In the genomic region with DNA sequence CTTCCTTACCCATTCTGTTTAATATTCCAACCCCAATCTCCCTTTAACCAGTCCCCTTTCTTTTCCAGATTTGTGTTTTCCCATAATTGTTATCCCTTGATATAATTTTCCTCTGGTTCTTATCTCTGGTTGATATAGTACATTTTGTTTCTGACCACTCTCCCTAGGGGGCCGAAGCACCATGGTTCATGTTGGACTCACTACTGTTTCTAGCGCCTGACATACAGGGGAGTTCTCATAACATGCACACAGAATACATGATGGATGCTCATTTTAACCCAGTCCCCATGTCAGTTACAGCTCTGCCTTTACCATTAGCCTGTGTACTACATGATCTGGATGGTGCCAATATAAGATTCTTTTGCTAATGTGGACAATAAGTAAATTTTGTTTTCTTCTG, we compare ENCODE assay signal across 9 mouse cellular contexts. TPM values are rescaled to one million over a fixed set of nuclear protein-coding genes. Genes with fewer than 3 reads are reported as not detected.
DNase-seq lines count a peak whose midpoint lies in the region; ATAC-seq lines count a peak whose summit lies in the region.
"Had no signal": no experiment of that assay in that cellular context is flagged by ENCODE, and none has a peak within 500 bp of the region (broad histone marks: within the 10 kb centered on the region; RNA-seq: fewer than 3 reads in every experiment).

No protein-coding gene starts in this region.

- H3K9ac ChIP-seq in heart, embryonic 15.5 days: no peak overlapping the region
- H3K9ac ChIP-seq in hindbrain, embryonic 13.5 days: peak overlapping the region; percentile 97
- H3K9ac ChIP-seq in midbrain, embryonic 12.5 days (replicated peaks): 0 out of 2 replicates have a peak overlapping the region, but pooled peaks have one; percentile 88

- peaks cover 21% of the 10 kb centered on the region for H3K36me3 ChIP-seq in heart, embryonic 15.5 days
- H3K36me3 ChIP-seq in embryonic facial prominence, embryonic 10.5 days (replicated peaks): peaks cover 43% of the 10 kb centered on the region
- H3K36me3 ChIP-seq in hindbrain, embryonic 13.5 days: peaks cover 37% of the 10 kb centered on the region
- peaks cover 30% of the 10 kb centered on the region for H3K36me3 ChIP-seq in midbrain, embryonic 12.5 days

- peak overlapping the region; percentile 88 for H3K4me3 ChIP-seq in heart, embryonic 15.5 days
- H3K4me3 ChIP-seq in embryonic facial prominence, embryonic 10.5 days: peak overlapping the region; percentile 95
- peak overlapping the region; percentile 92 for H3K4me3 ChIP-seq in hindbrain, embryonic 13.5 days
- peak overlapping the region; percentile 95; the same call in 1 of the 2 replicates for H3K4me3 ChIP-seq in midbrain, embryonic 12.5 days

- no peaks in the 10 kb centered on the region for H3K9me3 ChIP-seq in heart, embryonic 15.5 days (replicated peaks)
- no peaks in the 10 kb centered on the region for H3K9me3 ChIP-seq in embryonic facial prominence, embryonic 10.5 days
- H3K9me3 ChIP-seq in hindbrain, embryonic 13.5 days: no peaks in the 10 kb centered on the region
- H3K9me3 ChIP-seq in midbrain, embryonic 12.5 days: no peaks in the 10 kb centered on the region
- H3K9me3 ChIP-seq: limb, embryonic 15.5 days had no signal

- no peak for DNase-seq in heart, postnatal 10 days
- DNase-seq in embryonic facial prominence, embryonic 10.5 days (ENCODE audit: low spot score): no peak
- no peak for DNase-seq in spleen, postnatal 10 days (ENCODE audit: low spot score in 2 of 2)
- DNase-seq in lung, postnatal 14 days: no peak
- no peak for DNase-seq in urinary bladder, postnatal 10 days (ENCODE audit: low spot score)

- H3K27me3 ChIP-seq in heart, embryonic 15.5 days: no peaks in the 10 kb centered on the region
- no peaks in the 10 kb centered on the region for H3K27me3 ChIP-seq in embryonic facial prominence, embryonic 10.5 days (replicated peaks; ENCODE audit: low read depth, poor library complexity, severe bottlenecking)
- H3K27me3 ChIP-seq in hindbrain, embryonic 13.5 days: no peaks in the 10 kb centered on the region
- H3K27me3 ChIP-seq in midbrain, embryonic 12.5 days: no peaks in the 10 kb centered on the region
- H3K27me3 ChIP-seq: limb, embryonic 15.5 days had no signal

- 75% methylated on average over 2 of the region's 2 CpGs for WGBS in heart, embryonic 15.5 days
- WGBS in embryonic facial prominence, embryonic 10.5 days: 78% methylated on average over 2 of the region's 2 CpGs
- 73% methylated on average over 2 of the region's 2 CpGs for WGBS in hindbrain, embryonic 13.5 days
- WGBS in midbrain, embryonic 12.5 days: 73% methylated on average over 2 of the region's 2 CpGs

- no peak for ATAC-seq in heart, embryonic 15.5 days (replicated peaks; ENCODE audit: insufficient number of reproducible peaks, insufficient read depth, low FRiP score, low read depth)
- no peak for ATAC-seq in hindbrain, embryonic 13.5 days (ENCODE audit: low FRiP score)
- ATAC-seq in midbrain, embryonic 12.5 days (ENCODE audit: low FRiP score, low read depth): no peak

- H3K4me1 ChIP-seq in heart, embryonic 15.5 days (replicated peaks): peaks cover 35% of the 10 kb centered on the region
- peaks cover 53% of the 10 kb centered on the region for H3K4me1 ChIP-seq in embryonic facial prominence, embryonic 10.5 days
- peaks cover 49% of the 10 kb centered on the region for H3K4me1 ChIP-seq in hindbrain, embryonic 13.5 days (replicated peaks)
- peaks cover 33% of the 10 kb centered on the region for H3K4me1 ChIP-seq in midbrain, embryonic 12.5 days

- peak overlapping the region; percentile 89 for H3K4me2 ChIP-seq in heart, embryonic 15.5 days
- peak overlapping the region; percentile 91 for H3K4me2 ChIP-seq in hindbrain, embryonic 13.5 days
- peak overlapping the region; percentile 87 for H3K4me2 ChIP-seq in midbrain, embryonic 12.5 days (replicated peaks)

- intact Hi-C loops in heart, postnatal 10 days (cut with DNase I): no loop called here

- H3K27ac ChIP-seq in heart, embryonic 15.5 days: no peak overlapping the region
- H3K27ac ChIP-seq in embryonic facial prominence, embryonic 10.5 days (replicated peaks): no peak overlapping the region
- no peak overlapping the region for H3K27ac ChIP-seq in hindbrain, embryonic 13.5 days
- H3K27ac ChIP-seq in midbrain, embryonic 12.5 days (replicated peaks): no peak overlapping the region
- H3K27ac ChIP-seq: limb, embryonic 15.5 days had no signal

RNA-seq across cellular contexts. Expression of gene Atp6v0b, which starts 0.8 kb away (rescaled TPM):
- 197 and 216 TPM in 2 replicates for polyA plus RNA-seq in heart, embryonic 15.5 days (2015; fragmentation: Nextera tagmentation; extraction: Ambion mirVana)
- 100 to 1,000 TPM; 133 to 134 TPM for total RNA-seq in heart, postnatal 10 days (2021)
- 157 and 162 TPM in 2 replicates for polyA plus RNA-seq in embryonic facial prominence, embryonic 10.5 days (2016; fragmentation: Nextera tagmentation; extraction: Ambion mirVana)
- polyA plus RNA-seq in hindbrain, embryonic 13.5 days (2015; fragmentation: Nextera tagmentation; extraction: Ambion mirVana): 485 and 492 TPM in 2 replicates
- polyA plus RNA-seq in midbrain, embryonic 12.5 days (2016; fragmentation: Nextera tagmentation; extraction: Ambion mirVana): 256 and 264 TPM in 2 replicates

RNA-seq across cellular contexts. Expression of gene Dph2, which starts 3.9 kb away (rescaled TPM):
- polyA plus RNA-seq in heart, embryonic 15.5 days (2015; fragmentation: Nextera tagmentation; extraction: Ambion mirVana): 9.5 and 11.5 TPM in 2 replicates
- total RNA-seq in heart, postnatal 10 days (2021): 1 to 10 TPM; 2.8 to 4.8 TPM
- polyA plus RNA-seq in embryonic facial prominence, embryonic 10.5 days (2016; fragmentation: Nextera tagmentation; extraction: Ambion mirVana): 24.8 and 26.6 TPM in 2 replicates
- polyA plus RNA-seq in hindbrain, embryonic 13.5 days (2015; fragmentation: Nextera tagmentation; extraction: Ambion mirVana): 24.0 and 24.8 TPM in 2 replicates
- 23.4 and 27.3 TPM in 2 replicates for polyA plus RNA-seq in midbrain, embryonic 12.5 days (2016; fragmentation: Nextera tagmentation; extraction: Ambion mirVana)

RNA-seq across cellular contexts. Expression of gene B4galt2, which starts 4.6 kb away (rescaled TPM):
- polyA plus RNA-seq in heart, embryonic 15.5 days (2015; fragmentation: Nextera tagmentation; extraction: Ambion mirVana): 9.1 and 12.4 TPM in 2 replicates
- total RNA-seq in heart, postnatal 10 days (2021): 10 to 100 TPM; 13.7 to 15.6 TPM
- polyA plus RNA-seq in embryonic facial prominence, embryonic 10.5 days (2016; fragmentation: Nextera tagmentation; extraction: Ambion mirVana): 24.7 and 27.2 TPM in 2 replicates
- polyA plus RNA-seq in hindbrain, embryonic 13.5 days (2015; fragmentation: Nextera tagmentation; extraction: Ambion mirVana): 45.2 and 45.4 TPM in 2 replicates
- 39.7 and 44.2 TPM in 2 replicates for polyA plus RNA-seq in midbrain, embryonic 12.5 days (2016; fragmentation: Nextera tagmentation; extraction: Ambion mirVana)

RNA-seq across cellular contexts. Expression of gene Ccdc24, which starts 15.6 kb away (rescaled TPM):
- polyA plus RNA-seq in heart, embryonic 15.5 days (2015; fragmentation: Nextera tagmentation; extraction: Ambion mirVana): 0.29 and 0.43 TPM in 2 replicates
- under 1 TPM; 0.36 to 0.55 TPM for total RNA-seq in heart, postnatal 10 days (2021)
- polyA plus RNA-seq in embryonic facial prominence, embryonic 10.5 days (2016; fragmentation: Nextera tagmentation; extraction: Ambion mirVana): 1.4 and 1.7 TPM in 2 replicates
- polyA plus RNA-seq in hindbrain, embryonic 13.5 days (2015; fragmentation: Nextera tagmentation; extraction: Ambion mirVana): 1.6 and 2.8 TPM in 2 replicates
- polyA plus RNA-seq in midbrain, embryonic 12.5 days (2016; fragmentation: Nextera tagmentation; extraction: Ambion mirVana): 2.2 and 2.4 TPM in 2 replicates

RNA-seq across cellular contexts. Expression of gene Ipo13, which starts 26.9 kb away (rescaled TPM):
- polyA plus RNA-seq in heart, embryonic 15.5 days (2015; fragmentation: Nextera tagmentation; extraction: Ambion mirVana): 33.4 and 48.1 TPM in 2 replicates
- total RNA-seq in heart, postnatal 10 days (2021): 10 to 100 TPM; 50.9 to 61.5 TPM
- polyA plus RNA-seq in embryonic facial prominence, embryonic 10.5 days (2016; fragmentation: Nextera tagmentation; extraction: Ambion mirVana): 62.8 and 72.3 TPM in 2 replicates
- polyA plus RNA-seq in hindbrain, embryonic 13.5 days (2015; fragmentation: Nextera tagmentation; extraction: Ambion mirVana): 64.4 and 74.5 TPM in 2 replicates
- polyA plus RNA-seq in midbrain, embryonic 12.5 days (2016; fragmentation: Nextera tagmentation; extraction: Ambion mirVana): 66.2 and 68.9 TPM in 2 replicates
